Mouse (Mus musculus): ENCODE measurements around the gene Sorcs2.
A peak's percentile ranks its signal among the peaks of the same experiment; 100 is the strongest.

Gene Sorcs2

GRCm38 (mm10) chr5:36397837-36398282 is at the start of gene Sorcs2:
TSS of gene Sorcs2 (minus strand) at chr5:36398139.
- peak; percentile 91 for DNase-seq (ENCODE audit: inconsistent ontology term)

GRCm38 (mm10) chr5:36446166-36446890 is 48.4 kb upstream of the Sorcs2 start:
- DNase-seq (ENCODE audit: inconsistent ontology term) = no peak

GRCm38 (mm10) chr5:36445028-36445427 is 47.1 kb upstream of the Sorcs2 start:
- no peak for DNase-seq (ENCODE audit: inconsistent ontology term)

GRCm38 (mm10) chr5:36444611-36445010 is 46.7 kb upstream of the Sorcs2 start:
- no peak for DNase-seq (ENCODE audit: inconsistent ontology term)

- no peak for DNase-seq (ENCODE audit: inconsistent ontology term)
These were observed 42.8 kb upstream of the Sorcs2 start for GRCm38 (mm10) chr5:36440741-36441140.

- DNase-seq (ENCODE audit: inconsistent ontology term) = no peak
These were observed 38.9 kb upstream of the Sorcs2 start for GRCm38 (mm10) chr5:36436858-36437257.

- no peak for DNase-seq (ENCODE audit: inconsistent ontology term)
These were observed 36.5 kb upstream of the Sorcs2 start for GRCm38 (mm10) chr5:36434398-36434967.

GRCm38 (mm10) chr5:36431711-36432110 is 33.8 kb upstream of the Sorcs2 start:
- DNase-seq (ENCODE audit: inconsistent ontology term) = no peak

- DNase-seq (ENCODE audit: inconsistent ontology term) = no peak
These were observed 31.6 kb upstream of the Sorcs2 start for GRCm38 (mm10) chr5:36429551-36429950.

- no peak for DNase-seq (ENCODE audit: inconsistent ontology term)
These were observed 29.9 kb upstream of the Sorcs2 start for GRCm38 (mm10) chr5:36427831-36428230.

- no peak for DNase-seq (ENCODE audit: inconsistent ontology term)
These were observed 28.5 kb upstream of the Sorcs2 start for GRCm38 (mm10) chr5:36426404-36426803.

- no peak for DNase-seq (ENCODE audit: inconsistent ontology term)
These were observed 26.7 kb upstream of the Sorcs2 start for GRCm38 (mm10) chr5:36424676-36425075.

- DNase-seq (ENCODE audit: inconsistent ontology term) = no peak
These were observed 24.8 kb upstream of the Sorcs2 start for GRCm38 (mm10) chr5:36422689-36423088.

- DNase-seq (ENCODE audit: inconsistent ontology term) = no peak
These were observed 21.9 kb upstream of the Sorcs2 start for GRCm38 (mm10) chr5:36419861-36420260.

- peak; percentile 85 for DNase-seq (ENCODE audit: inconsistent ontology term)
These were observed 16.9 kb upstream of the Sorcs2 start for GRCm38 (mm10) chr5:36414712-36415331.

GRCm38 (mm10) chr5:36398463-36399364 is 775 bp upstream of the Sorcs2 start:
- peak; percentile 62 for DNase-seq (ENCODE audit: inconsistent ontology term)

- DNase-seq (ENCODE audit: inconsistent ontology term) = no peak
These were observed 567 bp downstream of the Sorcs2 start for GRCm38 (mm10) chr5:36397384-36397759.

- peak; percentile 61 for DNase-seq (ENCODE audit: inconsistent ontology term)
These were observed 1.2 kb downstream of the Sorcs2 start for GRCm38 (mm10) chr5:36396491-36397383.

- peak; percentile 63 for DNase-seq (ENCODE audit: inconsistent ontology term)
These were observed 1.9 kb downstream of the Sorcs2 start for GRCm38 (mm10) chr5:36396011-36396410.

- peak; percentile 39 for DNase-seq (ENCODE audit: inconsistent ontology term)
These were observed 3.0 kb downstream of the Sorcs2 start for GRCm38 (mm10) chr5:36394840-36395515.
